Mouse (Mus musculus): ENCODE measurements at regions not wholly inside any gene's neighbourhood (a gene's known extent, or its start where the extent isn't known, plus 50 kb on each side); places are given as distances from the start of the nearest gene placed in this dataset.

GRCm38 (mm10) chr4:31561823-31562222 is 402.1 kb upstream of the Map3k7 start:
- TF ChIP-seq CTCF (IDR thresholded peaks at IDR 0.05; ENCODE audit: control insufficient read depth, insufficient read depth, insufficient read length), result peak; percentile 33
- TF ChIP-seq MAX (IDR thresholded peaks at IDR 0.05), result no peak
- TF ChIP-seq USF1 (IDR thresholded peaks at IDR 0.05; ENCODE audit: low read depth), result no peak
- Histone ChIP-seq H3K36me3 (ENCODE audit: control insufficient read depth, insufficient read depth) (no peaks in the 10 kb centered on the region), H3K27me3 (ENCODE audit: control insufficient read depth, insufficient read depth, insufficient read length) (no peaks in the 10 kb centered on the region), H3K79me3 (ENCODE audit: low read depth) (no peaks in the 10 kb centered on the region), H3ac (ENCODE audit: control insufficient read depth, insufficient read length, low read depth) (no peak overlapping the region), H3K4me3 (ENCODE audit: insufficient read depth, poor library complexity, severe bottlenecking) (no peak overlapping the region), H3K79me2 (ENCODE audit: control insufficient read depth, insufficient read depth) (no peaks in the 10 kb centered on the region)

- Histone ChIP-seq H3K27me3 (ENCODE audit: control insufficient read depth, insufficient read depth, insufficient read length) (no peaks in the 10 kb centered on the region), H3K4me3 (ENCODE audit: insufficient read depth, poor library complexity, severe bottlenecking) (no peak overlapping the region), H3K79me3 (ENCODE audit: low read depth) (no peaks in the 10 kb centered on the region), H3K36me3 (ENCODE audit: control insufficient read depth, insufficient read depth) (no peaks in the 10 kb centered on the region), H3ac (ENCODE audit: control insufficient read depth, insufficient read length, low read depth) (no peak overlapping the region), H3K79me2 (ENCODE audit: control insufficient read depth, insufficient read depth) (no peaks in the 10 kb centered on the region)
- TF ChIP-seq CTCF (IDR thresholded peaks at IDR 0.05; ENCODE audit: control insufficient read depth, insufficient read depth, insufficient read length) (no peak), MYOG (IDR thresholded peaks at IDR 0.05; ENCODE audit: control insufficient read depth, extremely low read depth, insufficient read length) (no peak), USF1 (IDR thresholded peaks at IDR 0.05; ENCODE audit: low read depth) (no peak), MYOD1 (IDR thresholded peaks at IDR 0.05; ENCODE audit: control insufficient read depth, insufficient read length, low read depth) (no peak), MAX (IDR thresholded peaks at IDR 0.05) (no peak), FOSL1 (IDR thresholded peaks at IDR 0.05; ENCODE audit: insufficient read depth, low read length, poor library complexity, severe bottlenecking) (no peak), CEBPB (IDR thresholded peaks at IDR 0.05; ENCODE audit: low read depth) (no peak)
These were observed 397.7 kb upstream of the Map3k7 start for GRCm38 (mm10) chr4:31566158-31566557.

GRCm38 (mm10) chr4:31566834-31567233 is 397.1 kb upstream of the Map3k7 start:
- H3K36me3 ChIP-seq (ENCODE audit: control insufficient read depth, insufficient read depth), result no peaks in the 10 kb centered on the region
- H3ac ChIP-seq (ENCODE audit: control insufficient read depth, insufficient read length, low read depth), result no peak overlapping the region
- H3K79me2 ChIP-seq (ENCODE audit: control insufficient read depth, insufficient read depth), result no peaks in the 10 kb centered on the region
- no peaks in the 10 kb centered on the region for H3K27me3 ChIP-seq (ENCODE audit: control insufficient read depth, insufficient read depth, insufficient read length)
- no peaks in the 10 kb centered on the region for H3K79me3 ChIP-seq (ENCODE audit: low read depth)
- H3K4me3 ChIP-seq (ENCODE audit: insufficient read depth, poor library complexity, severe bottlenecking), result no peak overlapping the region
- TF ChIP-seq MYOG (IDR thresholded peaks at IDR 0.05; ENCODE audit: control insufficient read depth, extremely low read depth, insufficient read length), result no peak
- TF ChIP-seq CEBPB (IDR thresholded peaks at IDR 0.05; ENCODE audit: low read depth), result no peak
- no peak for TF ChIP-seq FOSL1 (IDR thresholded peaks at IDR 0.05; ENCODE audit: insufficient read depth, low read length, poor library complexity, severe bottlenecking)
- TF ChIP-seq MAX (IDR thresholded peaks at IDR 0.05), result no peak
- no peak for TF ChIP-seq CTCF (IDR thresholded peaks at IDR 0.05; ENCODE audit: control insufficient read depth, insufficient read depth, insufficient read length)
- no peak for TF ChIP-seq USF1 (IDR thresholded peaks at IDR 0.05; ENCODE audit: low read depth)
- no peak for TF ChIP-seq MYOD1 (IDR thresholded peaks at IDR 0.05; ENCODE audit: control insufficient read depth, insufficient read length, low read depth)

GRCm38 (mm10) chr4:31569687-31570086 is 394.2 kb upstream of the Map3k7 start:
- Histone ChIP-seq H3K79me2 (ENCODE audit: control insufficient read depth, insufficient read depth) (no peaks in the 10 kb centered on the region), H3ac (ENCODE audit: control insufficient read depth, insufficient read length, low read depth) (no peak overlapping the region), H3K27me3 (ENCODE audit: control insufficient read depth, insufficient read depth, insufficient read length) (no peaks in the 10 kb centered on the region), H3K4me3 (ENCODE audit: insufficient read depth, poor library complexity, severe bottlenecking) (no peak overlapping the region), H3K79me3 (ENCODE audit: low read depth) (no peaks in the 10 kb centered on the region), H3K36me3 (ENCODE audit: control insufficient read depth, insufficient read depth) (no peaks in the 10 kb centered on the region)
- TF ChIP-seq CEBPB (IDR thresholded peaks at IDR 0.05; ENCODE audit: low read depth) (no peak), MAX (IDR thresholded peaks at IDR 0.05) (no peak), MYOG (IDR thresholded peaks at IDR 0.05; ENCODE audit: control insufficient read depth, extremely low read depth, insufficient read length) (no peak), USF1 (IDR thresholded peaks at IDR 0.05; ENCODE audit: low read depth) (no peak), FOSL1 (IDR thresholded peaks at IDR 0.05; ENCODE audit: insufficient read depth, low read length, poor library complexity, severe bottlenecking) (no peak), CTCF (IDR thresholded peaks at IDR 0.05; ENCODE audit: control insufficient read depth, insufficient read depth, insufficient read length) (no peak)

- no peaks in the 10 kb centered on the region for H3K27me3 ChIP-seq (ENCODE audit: control insufficient read depth, insufficient read depth, insufficient read length)
- H3K4me3 ChIP-seq (ENCODE audit: insufficient read depth, poor library complexity, severe bottlenecking), result no peak overlapping the region
- no peak overlapping the region for H3ac ChIP-seq (ENCODE audit: control insufficient read depth, insufficient read length, low read depth)
- no peaks in the 10 kb centered on the region for H3K79me3 ChIP-seq (ENCODE audit: low read depth)
- TF ChIP-seq CEBPB (IDR thresholded peaks at IDR 0.05; ENCODE audit: low read depth) (no peak), USF1 (IDR thresholded peaks at IDR 0.05; ENCODE audit: low read depth) (no peak), MYOD1 (IDR thresholded peaks at IDR 0.05; ENCODE audit: control insufficient read depth, insufficient read length, low read depth) (no peak), MAX (IDR thresholded peaks at IDR 0.05) (no peak), CTCF (IDR thresholded peaks at IDR 0.05; ENCODE audit: control insufficient read depth, insufficient read depth, insufficient read length) (no peak), FOSL1 (IDR thresholded peaks at IDR 0.05; ENCODE audit: insufficient read depth, low read length, poor library complexity, severe bottlenecking) (no peak), MYOG (IDR thresholded peaks at IDR 0.05; ENCODE audit: control insufficient read depth, extremely low read depth, insufficient read length) (no peak)
- H3K36me3 ChIP-seq (ENCODE audit: control insufficient read depth, insufficient read depth), result no peaks in the 10 kb centered on the region
- no peaks in the 10 kb centered on the region for H3K79me2 ChIP-seq (ENCODE audit: control insufficient read depth, insufficient read depth)
These were observed 386.8 kb upstream of the Map3k7 start for GRCm38 (mm10) chr4:31576982-31577579.

- no peak overlapping the region for H3ac ChIP-seq (ENCODE audit: control insufficient read depth, insufficient read length, low read depth)
- H3K79me3 ChIP-seq (ENCODE audit: low read depth), result no peaks in the 10 kb centered on the region
- H3K79me2 ChIP-seq (ENCODE audit: control insufficient read depth, insufficient read depth), result no peaks in the 10 kb centered on the region
- TF ChIP-seq CEBPB (IDR thresholded peaks at IDR 0.05; ENCODE audit: low read depth), result no peak
- no peak for TF ChIP-seq USF1 (IDR thresholded peaks at IDR 0.05; ENCODE audit: low read depth)
- TF ChIP-seq MYOD1 (IDR thresholded peaks at IDR 0.05; ENCODE audit: control insufficient read depth, insufficient read length, low read depth), result no peak
- no peak for TF ChIP-seq MYOG (IDR thresholded peaks at IDR 0.05; ENCODE audit: control insufficient read depth, extremely low read depth, insufficient read length)
- TF ChIP-seq FOSL1 (IDR thresholded peaks at IDR 0.05; ENCODE audit: insufficient read depth, low read length, poor library complexity, severe bottlenecking), result no peak
- TF ChIP-seq MAX (IDR thresholded peaks at IDR 0.05), result no peak
- no peak for TF ChIP-seq CTCF (IDR thresholded peaks at IDR 0.05; ENCODE audit: control insufficient read depth, insufficient read depth, insufficient read length)
- no peak overlapping the region for H3K4me3 ChIP-seq (ENCODE audit: insufficient read depth, poor library complexity, severe bottlenecking)
- no peaks in the 10 kb centered on the region for H3K36me3 ChIP-seq (ENCODE audit: control insufficient read depth, insufficient read depth)
- no peaks in the 10 kb centered on the region for H3K27me3 ChIP-seq (ENCODE audit: control insufficient read depth, insufficient read depth, insufficient read length)
These were observed 380.4 kb upstream of the Map3k7 start for GRCm38 (mm10) chr4:31583495-31583894.

Data from C2C12 (cell line).